Mouse (Mus musculus): ENCODE results near the gene Lsp1.

Gene Lsp1

DNA sequence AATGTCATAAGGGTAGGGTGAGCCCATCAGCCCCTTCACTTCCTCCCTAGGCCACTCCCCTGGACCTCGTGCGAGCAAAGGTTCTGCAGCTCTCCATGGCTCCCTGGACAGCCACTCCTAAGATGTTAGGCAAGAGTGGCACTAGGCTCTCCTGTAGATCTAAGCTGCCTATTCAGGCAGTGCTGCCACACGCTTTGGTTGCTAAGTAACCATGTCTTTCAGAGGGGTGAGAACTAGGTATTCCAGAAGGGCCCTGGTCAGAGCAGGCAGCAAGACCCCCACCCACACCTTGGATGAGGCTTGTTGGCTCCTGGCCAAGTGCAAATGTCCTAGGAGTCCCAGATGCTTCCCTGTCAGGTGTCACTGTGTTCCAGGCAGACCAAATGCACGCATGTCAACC lies 45.9 kb downstream of the Lsp1 start:
- DNase-seq, result peak; percentile 46 to 51

DNA sequence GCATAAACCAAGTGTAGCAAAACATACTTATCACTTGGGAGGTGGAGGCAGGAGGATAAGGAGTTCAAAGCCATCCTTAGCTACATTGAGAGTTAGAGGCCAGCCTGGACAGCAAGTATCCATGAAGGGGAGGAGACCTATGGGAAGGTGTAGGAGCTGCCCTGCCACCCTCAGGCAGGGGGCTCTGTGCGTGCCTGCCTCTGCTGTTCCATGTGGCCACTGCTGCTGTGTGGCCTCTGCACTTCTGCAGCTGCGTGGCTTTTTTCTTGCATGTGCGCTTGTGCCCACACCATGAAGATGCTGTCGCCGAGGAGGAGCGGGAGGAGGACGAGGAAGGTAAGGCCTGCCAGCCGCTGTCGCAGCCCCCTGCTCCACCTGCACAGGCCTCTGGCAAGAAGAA lies 46.8 kb downstream of the Lsp1 start:
- DNase-seq, result no peak

DNA sequence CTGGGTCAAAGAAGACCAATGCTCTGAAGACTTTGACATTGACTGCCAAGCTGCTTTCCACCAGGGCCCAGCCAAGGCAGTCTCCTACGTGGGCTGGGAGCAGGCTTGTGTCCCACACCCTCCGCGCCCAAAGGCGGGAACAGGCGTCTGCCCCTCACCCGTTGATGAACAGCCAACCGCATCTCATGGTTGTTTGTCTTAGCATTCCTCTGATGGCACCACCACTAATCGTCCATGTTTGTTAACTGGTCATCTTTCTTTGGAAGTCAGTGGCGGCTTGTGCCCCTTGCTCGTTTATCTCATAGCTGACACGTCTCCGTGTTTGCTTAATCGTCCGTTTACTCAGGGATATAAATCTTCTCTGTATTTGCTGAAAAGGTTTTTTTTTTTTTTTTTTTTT lies 48.9 kb downstream of the Lsp1 start:
- DNase-seq, result peak in 1 of 2 experiments; percentile 30

DNA sequence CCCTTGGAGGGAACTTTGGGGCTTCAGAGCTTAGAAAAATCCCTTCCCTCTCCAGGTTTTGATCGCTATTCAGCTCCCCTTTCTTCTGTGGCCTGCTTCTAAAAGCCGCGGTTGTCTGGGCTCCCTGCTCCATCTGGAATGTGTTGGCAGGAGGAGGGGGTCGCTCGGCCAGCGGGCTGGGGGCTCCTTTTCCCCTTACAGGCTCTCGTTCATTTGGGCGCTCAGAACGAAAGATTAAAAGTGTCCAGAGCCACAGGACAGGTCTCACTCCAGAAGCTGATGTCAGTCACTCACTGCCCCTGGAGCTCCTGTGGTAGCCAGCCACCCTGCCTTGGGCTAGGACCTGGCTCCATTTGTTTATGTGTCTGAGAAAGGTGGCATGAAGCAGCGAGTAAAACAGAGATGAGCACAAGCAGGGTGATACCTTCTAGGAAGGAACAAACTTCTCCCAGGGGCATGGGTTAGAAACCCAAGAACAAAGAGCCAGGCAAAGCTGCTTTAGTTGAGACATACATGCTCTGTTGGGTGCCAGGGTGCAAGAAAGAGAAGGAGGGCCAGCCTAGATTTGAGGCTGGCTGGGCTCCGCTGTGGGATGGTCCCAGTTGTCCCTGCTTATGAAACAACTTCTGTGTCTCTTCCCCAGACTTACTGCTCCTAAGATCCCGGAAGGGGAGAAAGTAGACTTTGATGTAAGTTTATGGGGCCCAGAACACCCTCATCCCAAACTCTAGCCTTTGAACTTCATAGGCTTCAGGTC lies 49.6 kb downstream of the Lsp1 start:
- peak; percentile 48 to 55 for DNase-seq

DNA sequence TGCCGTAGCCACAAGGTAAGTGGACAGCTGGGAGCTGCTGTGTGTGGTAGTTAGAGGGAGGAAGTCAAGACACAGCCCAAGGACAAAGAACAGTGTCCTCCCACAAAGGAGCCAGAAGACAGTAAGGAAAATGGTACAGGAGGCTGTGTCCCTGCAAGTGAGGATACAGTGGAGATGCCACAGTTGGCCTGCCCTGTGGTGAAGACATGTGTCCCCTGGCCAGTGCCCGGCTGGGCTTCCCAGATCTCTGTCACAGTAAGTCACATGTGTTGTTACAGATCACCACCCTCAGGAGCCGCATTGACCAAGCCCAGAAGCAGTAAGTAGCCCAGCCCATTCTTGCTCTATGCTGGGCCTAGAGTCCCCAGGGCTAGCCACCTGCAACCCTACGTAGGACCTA lies 53.4 kb downstream of the Lsp1 start:
- DNase-seq, result no peak

DNA sequence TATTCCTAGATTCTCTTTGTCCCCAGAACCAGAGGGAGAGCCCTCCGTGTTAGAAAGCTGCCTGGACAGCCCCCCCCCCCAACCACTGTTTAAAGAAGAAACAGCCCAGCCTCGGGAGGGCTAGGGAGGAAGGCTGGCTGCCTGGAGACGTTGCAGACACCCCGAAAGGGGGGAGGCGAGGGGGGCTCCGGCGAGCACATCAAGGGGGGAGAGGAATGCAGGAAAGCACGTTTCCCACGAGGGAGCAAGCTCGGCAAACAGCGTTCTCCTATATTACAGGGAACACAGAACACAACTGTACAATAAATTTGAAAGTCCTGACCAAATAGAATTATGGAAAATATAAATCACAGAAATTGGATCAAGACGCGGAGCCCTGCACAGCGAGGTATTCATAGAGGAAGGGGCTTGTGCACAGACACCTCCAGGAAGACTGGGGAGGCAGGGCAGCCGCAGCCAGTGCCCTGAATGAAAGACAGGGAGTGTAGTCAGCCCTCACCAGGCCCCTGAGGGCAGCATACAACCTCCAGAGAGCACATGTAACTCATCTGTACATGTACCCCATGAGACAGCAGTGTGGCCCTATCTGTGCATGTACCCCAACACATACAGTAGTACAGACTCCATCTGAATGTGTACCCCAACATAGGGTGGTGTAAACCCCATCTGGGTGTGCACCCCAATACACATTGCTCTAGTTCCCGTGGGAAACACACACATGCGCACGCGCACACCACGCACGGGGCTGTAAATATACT lies 55.8 kb downstream of the Lsp1 start:
- DNase-seq, result no peak

DNA sequence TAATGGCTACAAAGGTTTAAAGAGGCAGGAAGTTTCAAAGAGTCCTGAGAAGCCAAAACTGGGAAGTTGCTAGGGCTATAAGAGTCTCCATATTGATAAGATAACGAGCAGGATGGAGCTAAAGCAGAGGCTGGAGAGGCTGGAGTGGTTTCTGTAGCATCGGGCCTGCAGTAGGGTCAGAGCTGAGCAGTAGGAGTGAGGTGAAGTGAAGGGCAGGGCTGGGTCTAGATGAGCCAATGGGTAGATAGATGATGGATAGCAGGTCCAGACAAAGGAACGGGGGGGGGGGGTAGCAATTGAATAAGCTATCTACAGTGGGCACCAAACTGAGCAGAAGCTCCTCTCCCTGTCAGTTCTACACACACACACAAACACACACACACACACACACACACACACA lies 56.9 kb downstream of the Lsp1 start:
- no peak for DNase-seq

DNA sequence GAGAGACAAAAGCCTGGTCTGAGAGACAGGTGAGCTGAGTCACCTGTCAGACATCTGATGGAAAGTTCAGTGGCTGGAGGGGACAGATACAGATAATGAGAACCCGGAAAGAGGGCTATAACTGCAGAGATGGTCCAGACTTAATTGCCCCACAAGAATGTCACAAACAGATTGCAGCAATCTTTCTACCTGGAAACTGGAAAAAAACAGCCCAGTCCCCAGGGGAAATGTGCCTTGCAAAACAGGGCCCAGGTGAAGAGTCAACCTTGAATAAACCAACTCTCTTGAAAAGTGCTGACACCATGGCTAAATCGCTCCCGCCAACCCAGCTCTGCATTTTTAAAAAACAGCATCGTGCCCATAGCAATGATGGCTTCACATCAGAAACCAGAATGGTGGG lies 59.7 kb downstream of the Lsp1 start:
- DNase-seq, result no peak

DNA sequence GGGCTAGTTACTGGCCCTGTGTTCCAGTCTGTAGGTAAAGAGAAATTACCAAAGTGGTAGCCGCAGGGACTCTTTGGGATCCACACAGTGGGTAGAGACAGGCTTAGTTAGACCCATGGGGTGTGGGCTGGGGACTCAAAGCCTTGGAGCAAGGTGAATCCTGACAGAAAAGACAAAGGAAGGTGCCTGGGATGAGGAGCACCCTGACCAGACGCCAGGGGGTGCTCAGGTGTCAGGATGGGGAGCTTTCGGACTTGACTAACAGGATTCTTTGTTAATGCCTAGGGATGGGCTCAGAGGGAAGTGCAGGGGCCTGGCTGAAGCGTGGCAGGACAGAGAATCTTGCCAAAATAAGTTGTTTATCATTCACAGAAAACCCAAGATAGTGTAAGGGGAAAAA lies 61.7 kb downstream of the Lsp1 start:
- DNase-seq, result peak; percentile 40 to 48

DNA sequence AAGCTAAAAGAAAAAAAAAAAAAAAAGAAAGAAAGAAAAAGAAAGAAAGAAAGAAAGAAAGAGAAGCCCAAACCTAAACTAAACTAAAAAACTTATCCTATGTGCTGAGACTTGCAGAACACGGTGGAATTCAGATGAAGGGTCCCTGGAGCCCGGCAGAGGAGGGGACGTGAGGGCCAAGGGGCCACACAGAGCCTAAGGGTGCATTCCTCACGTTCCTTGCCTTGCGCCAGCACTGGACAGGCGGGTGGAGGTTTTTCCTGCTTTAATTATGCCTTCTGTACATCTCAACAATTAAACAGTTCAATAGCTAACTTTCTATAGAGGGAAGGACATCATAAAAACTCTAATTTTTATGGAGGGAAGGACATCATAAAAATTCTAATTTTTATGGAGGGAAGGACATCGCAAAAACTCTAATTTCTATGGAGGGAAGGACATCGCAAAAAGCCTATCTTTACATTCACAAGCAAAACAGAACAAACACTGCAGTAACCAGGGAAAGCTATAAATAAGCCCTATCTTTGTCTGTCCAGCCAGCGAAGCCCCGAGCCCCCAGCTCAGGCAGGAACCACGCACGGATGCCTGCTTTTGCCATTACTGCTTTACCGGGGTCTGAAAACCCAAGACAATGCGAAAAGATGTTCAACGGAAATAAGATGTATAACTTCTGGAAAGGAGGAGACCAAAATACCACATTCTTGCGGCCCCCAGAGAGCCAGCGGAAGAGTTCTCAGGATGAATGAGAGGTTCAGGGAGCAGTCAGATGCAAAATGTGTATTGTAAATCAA lies 62.8 kb downstream of the Lsp1 start:
- DNase-seq, result no peak

DNA sequence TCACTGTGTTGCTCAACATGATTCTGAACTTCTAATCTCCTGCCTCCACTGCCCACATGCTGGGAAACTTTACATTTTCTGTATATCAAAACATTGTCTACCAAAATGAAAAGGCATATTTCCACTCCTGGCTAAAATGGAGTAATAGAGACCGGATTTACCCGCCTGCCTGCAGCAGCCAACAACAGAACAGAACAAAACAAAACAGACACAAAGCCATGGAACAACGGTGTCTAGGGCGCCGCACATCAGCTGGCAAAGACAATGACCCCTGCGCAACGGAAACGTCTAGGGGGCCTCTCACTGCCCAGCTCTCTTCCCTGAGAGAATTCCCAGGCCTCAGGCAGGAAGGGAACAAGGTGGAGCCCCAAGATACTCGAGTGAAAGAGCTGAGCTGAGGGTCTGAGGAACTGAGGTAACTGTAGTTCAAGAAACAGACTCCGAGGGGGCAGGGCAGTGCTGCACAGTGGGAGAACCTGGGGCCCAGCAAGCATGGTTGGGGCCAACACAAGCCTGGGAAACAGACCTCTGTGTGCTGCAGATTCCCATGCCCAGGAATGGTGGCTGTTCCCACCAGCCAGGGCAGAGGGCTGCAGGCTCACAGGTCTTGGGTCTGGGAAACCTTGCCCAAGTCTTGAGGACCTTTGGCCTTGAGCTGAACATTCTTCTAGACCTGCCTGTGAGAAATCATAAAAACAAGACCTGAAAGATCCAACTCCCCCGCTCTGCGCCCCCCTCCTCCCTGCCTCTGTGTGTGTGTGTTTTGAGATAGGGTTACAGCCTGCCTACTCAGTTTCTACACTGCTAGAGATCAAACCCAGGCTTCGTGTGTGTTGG lies 65.0 kb downstream of the Lsp1 start:
- no peak for DNase-seq

DNA sequence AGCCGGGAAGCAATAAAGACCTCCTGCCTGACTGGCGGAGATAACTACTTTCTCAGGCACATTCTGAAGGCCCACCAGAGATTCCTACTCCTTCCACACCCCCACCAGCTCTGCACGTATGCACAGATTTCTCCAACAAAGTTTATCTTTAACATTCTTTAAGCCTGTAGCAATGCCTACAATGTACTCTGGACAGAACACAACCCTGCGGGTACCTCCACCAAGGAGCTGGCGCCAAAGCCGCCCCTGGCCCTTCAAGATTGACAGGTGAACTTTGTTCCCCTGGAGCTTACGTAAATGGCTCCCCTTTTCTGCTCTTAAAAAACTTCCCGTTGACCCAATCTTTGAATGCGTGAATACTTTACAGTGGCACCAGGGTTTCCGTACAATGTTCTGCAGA lies 68.7 kb downstream of the Lsp1 start:
- DNase-seq, result no peak

DNA sequence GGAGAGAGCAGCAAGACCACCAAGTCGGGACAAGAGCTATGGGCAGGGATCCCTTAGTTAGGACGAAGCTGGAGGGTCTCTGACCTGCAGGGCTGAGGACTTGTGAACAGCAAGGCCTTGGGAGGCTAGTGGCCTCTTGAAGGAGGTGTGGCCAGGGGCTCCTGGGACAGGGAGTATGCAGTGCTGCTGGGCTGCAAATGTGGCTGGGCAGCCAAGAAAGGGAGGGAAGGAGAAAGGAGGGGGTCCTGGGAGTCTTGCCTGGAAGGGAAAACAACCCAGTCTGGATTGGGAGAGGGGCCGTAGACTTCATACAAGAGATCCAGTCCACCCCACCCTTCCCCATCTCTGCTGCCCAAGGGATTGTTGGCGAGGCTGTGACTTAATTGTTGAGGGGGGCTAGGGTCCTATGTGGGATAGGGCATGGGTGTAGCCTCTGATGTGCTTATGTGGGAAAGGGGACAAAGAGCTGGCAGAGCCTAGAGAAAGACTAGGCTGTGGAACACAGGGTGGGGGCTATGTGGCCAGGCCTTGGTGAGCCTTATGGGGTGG lies 71.4 kb downstream of the Lsp1 start:
- no peak for DNase-seq

DNA sequence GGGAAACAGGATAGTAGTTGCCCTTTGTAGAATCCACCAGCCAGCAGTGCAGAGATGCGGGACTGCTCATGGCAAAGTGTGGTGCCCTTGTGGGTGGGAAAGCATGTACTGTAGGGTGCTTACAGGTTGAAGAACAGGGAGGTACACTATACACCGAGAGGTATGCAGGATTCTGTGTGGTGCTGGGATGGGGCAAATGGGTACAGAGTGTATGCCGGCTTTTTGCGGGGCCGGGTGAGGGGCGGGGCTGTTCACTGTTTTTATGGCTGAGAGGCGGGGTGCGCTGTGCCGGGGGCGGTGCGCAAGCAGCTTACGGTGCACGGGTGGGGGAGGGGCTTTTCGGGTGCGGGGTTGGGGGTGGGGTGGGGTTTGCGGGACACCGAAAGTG lies 72.1 kb downstream of the Lsp1 start, which contains the start of gene Mrpl23:
TSS of gene Mrpl23 (plus strand) at position 16 of the 388 bp plus-strand sequence.
- no peak for DNase-seq

DNA sequence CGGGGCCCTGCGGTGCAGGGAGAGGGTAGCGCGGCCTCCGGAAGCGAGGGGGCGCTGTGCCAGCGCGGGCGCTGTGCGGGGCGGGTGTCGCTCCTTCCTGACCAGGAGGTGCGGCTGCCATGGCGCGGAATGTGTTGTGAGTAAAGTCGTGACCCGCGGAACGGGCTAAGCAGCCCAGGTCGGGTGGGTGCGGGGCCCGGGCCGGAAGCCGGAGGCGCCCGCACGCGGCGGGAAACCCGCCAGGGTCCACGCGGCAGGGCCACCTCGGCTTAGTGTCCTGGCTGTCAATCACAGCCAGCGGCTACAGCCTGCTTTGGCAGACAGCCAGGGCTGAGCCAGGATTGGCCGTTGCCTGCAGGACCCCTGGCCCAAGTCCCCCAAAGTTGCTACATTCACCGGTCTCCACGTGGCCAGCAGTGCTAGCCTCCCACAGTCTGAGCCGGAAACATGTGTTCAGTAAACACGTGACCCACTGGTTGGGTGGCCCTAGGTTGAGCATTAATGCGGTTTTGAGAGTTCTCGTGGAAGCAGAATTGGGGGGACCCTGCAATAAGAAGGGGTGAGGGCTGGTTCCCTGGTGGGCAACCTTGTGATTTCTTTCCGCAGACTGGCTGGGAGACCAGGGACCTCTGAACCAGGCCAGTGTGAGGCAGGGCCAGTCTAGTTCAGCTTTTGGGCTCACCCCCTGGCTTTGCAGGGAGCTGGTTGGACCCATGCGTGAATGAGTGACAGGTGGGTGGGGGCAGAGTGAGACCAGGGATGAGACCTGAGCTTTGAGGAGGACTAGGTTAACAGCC lies 72.6 kb downstream of the Lsp1 start:
- DNase-seq, result peak; percentile 96 to 98

DNA sequence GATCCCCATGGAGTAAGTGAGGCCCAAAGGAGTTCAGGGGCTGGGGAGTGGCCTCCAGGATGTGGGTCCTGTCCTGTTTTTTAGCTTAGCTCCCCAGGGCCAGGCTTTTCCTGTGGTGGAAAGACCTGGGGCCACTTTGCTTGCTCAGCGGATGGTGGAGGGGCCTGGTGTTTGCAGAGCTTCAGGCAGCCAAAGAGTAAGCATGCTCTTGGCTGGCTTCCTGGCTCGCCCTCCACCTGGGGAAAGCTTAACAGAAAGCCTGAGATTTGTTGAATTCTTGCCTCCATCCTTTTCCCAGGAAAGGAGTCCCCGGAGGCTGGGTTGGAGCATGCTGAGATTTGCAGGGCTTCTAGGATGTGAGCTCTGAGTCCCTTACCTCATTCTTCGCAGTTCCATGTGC lies 74.5 kb downstream of the Lsp1 start:
- no peak for DNase-seq

DNA sequence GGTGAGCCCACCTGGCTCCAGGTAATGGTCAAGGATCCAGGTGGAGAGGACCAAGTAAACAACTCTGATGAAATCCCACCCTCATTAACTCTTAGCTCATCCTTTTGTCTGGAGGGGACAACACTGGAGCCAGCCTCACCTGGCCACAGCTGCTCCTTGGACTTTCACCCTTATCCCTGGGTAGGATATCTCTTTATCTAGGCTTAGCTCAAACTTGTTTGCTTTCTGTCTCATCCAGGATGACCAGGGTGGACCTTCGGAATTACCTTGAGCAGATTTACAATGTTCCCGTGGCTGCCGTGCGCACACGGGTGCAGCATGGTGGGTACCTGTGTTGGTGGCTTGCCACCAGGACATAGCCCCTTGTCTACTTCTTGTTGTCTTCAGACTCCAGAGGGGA lies 75.2 kb downstream of the Lsp1 start:
- no peak for DNase-seq

DNA sequence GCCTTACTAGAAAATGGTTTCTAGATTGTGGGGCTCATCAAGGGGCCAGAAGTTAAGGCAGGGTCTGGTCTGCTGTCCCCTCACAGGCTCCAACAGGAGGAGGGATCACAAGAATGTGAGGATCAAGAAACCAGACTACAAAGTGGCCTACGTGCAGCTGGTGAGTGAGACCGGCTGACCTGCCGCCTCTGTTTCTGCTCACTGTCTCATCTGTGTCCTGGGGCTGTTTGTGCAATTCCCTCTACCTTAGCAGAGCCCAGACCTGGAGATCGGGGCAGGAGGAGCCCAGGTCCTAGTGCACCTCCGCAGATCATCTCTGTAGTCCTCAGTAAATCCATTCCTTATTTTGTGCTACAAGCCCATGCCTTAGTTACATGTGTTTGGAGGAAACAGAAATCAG lies 76.6 kb downstream of the Lsp1 start:
- DNase-seq, result no peak

DNA sequence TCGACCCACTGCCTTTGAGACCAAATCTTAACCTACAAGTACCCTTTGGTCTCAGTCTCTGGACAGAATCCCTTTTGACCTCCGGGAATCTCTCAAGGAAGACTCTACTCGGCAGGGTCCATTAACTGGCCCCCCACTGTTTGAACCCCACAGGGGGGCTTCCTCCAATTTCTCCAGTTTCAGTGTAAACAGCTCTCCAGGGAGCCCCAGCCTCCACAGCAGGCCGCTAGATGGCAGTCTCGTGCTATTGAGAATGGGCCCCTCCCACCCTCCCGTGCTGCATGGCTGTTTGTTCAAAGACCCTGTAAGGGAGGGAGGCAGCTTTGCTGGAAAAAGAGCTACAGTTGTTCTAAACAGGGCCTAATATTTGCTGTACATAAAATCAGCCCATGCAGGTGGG lies 77.3 kb downstream of the Lsp1 start:
- DNase-seq, result peak; percentile 88 to 90

DNA sequence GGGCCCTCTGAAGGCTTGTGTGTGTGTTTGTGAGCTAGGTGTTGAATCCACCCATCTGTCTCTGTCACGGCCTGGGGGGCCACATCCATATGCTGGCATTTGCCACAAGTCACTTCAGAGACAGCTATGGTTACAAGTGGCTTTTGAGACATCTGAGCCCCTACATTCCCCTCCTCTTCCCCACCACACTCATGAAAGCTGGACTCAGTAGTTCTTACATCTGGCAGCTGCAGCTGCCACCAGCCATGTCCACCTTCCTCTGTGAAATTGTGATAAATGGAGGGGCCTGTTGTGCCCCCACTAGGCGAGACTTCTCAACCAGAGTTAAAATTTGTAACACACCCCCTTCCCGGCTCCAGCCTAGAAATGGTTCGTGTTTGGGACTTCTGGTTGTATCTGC lies 77.7 kb downstream of the Lsp1 start:
- no peak for DNase-seq

DNA sequence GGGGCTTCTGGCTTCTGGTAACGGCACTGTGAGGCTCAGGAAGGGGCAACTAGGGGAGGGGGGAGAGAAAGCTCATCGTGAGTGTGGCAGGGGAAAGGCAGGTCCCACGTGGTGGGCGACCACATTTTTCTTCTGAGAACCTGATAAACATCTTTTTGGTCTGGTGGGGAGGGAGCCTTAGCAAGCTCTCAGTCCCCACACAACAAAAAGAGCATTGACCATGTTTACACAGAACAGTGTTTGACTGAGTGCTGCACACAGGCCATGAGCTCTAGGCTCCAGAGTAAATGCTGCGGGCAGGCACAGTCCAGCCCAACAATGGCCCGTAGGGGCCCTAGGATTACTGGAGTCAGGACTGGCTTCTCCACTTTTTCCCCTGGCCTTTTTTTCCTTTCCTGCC lies 78.2 kb downstream of the Lsp1 start:
- DNase-seq, result no peak

DNA sequence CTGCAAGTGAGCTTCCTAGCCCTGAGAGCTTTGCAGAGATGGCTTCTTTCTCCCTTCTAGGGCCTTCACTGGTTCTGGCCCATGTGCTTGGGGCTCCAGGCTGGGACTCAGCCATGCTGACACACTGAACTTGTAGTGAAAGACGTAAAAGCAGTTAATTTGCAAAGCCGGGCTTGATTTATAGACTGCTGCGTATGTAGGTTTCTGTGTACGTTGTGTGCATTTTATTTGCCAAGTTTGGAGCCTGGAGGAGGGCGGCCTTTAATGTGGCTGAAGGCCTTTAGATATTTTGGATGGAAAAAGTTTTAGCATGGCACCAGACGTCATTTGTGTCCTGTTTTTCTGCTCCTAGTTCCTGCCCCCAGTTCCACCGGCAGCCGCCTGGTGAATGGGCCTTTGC lies 79.2 kb downstream of the Lsp1 start:
- no peak for DNase-seq
